Mouse (Mus musculus): Measurements from ENCODE around the gene Grm7.
A peak's percentile ranks its signal among the peaks of the same experiment; 100 is the strongest.

The Grm7 gene

GRCm38 (mm10) chr6:110645411-110646361, at the start of gene Grm7:
Gene Grm7 (plus strand): TSS chr6:110645581.
- peak; percentile 91 for DNase-seq (ENCODE audit: low read depth, low spot score)

DNA sequence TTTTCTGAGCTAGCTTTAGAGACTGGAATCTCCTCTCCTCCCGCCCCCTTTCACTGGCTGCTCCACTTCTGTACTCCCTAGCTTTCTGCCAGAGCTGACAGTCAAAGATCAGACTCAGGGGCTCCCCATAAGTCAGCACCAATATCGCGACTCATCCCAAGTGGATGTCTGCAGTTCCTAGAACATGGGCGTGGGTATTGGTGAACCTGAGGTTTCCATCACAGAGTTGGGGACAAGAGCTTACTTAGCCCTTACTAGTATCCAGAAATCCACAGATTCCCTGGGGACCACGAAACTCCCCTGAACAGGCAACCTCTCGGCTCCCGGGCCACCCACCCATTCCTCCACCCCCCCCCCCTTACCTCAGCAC, 355 bp upstream of the Grm7 start:
- DNase-seq (ENCODE audit: low read depth, low spot score), result no peak

GRCm38 (mm10) chr6:110646901-110647300, 1.5 kb downstream of the Grm7 start:
- DNase-seq (ENCODE audit: low read depth, low spot score), result peak; percentile 26

GRCm38 (mm10) chr6:110649227-110649626, 3.8 kb downstream of the Grm7 start:
- peak; percentile 15 for DNase-seq (ENCODE audit: low read depth, low spot score)

GRCm38 (mm10) chr6:110653361-110654001, 8.1 kb downstream of the Grm7 start:
- no peak for DNase-seq (ENCODE audit: low read depth, low spot score)

- DNase-seq (ENCODE audit: low read depth, low spot score), result no peak
Measured at GRCm38 (mm10) chr6:110664436-110664835, 19.1 kb downstream of the Grm7 start.

DNA sequence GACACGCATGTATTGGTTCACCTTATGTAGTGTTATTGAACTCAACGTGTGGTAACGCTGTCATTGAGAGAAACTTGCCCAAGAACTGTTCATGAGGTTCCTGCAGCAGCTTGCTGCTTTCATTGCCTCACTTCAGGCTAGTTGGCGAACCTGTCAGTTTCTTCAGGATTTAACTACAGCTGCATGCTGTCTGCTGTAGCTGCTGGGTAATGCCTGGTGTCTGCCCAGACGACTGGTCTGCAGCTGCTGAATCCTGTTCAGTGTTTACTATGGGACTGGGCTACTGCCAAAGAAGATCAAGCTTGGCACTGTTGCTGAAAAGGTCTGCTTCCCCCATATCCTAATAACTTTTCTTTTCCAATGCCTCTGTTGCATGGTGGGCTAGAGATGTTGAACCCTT, 23.1 kb downstream of the Grm7 start:
- DNase-seq (ENCODE audit: low read depth, low spot score), result no peak

GRCm38 (mm10) chr6:110690954-110691353, 45.6 kb downstream of the Grm7 start:
- peak; percentile 26 for DNase-seq (ENCODE audit: low read depth, low spot score)

DNA sequence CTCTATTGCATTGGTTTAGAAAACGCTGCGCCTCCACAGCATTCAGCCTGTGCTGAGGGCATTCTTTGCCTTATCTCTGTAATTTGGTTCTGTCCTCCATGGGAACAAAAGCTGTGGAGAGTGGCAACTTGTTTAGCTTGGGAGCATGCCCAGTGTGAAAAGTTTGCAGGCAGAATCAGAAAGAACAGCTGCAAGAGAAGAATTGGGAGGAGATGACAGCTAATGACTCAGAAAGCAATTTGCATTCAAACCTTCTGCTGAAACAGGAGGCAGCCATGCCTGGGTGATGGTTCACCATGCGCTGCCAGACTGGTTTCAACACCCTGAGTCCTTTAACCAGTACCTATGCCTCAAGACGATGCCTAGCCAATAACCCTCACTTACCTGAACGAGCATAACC, 64.4 kb downstream of the Grm7 start:
- DNase-seq (ENCODE audit: low read depth, low spot score), result peak; percentile 47

DNA sequence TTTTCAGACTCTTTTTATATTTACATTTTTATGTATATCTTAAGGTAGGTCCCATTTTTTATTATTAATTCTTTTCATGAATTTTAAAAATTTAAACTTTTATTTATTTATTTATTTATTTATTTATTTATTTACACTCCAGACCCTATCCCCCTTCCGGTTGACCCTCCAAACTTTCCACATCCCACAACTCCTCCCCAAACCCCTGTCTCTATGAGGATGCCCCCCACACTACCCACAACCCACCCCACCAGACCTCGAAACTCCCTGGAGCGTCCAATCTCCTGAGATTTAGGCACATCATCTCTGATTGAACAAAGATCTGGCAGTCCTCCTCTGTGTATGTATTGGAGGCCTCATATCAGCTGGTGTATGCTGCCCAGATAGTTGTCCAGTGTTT, 69.6 kb downstream of the Grm7 start:
- DNase-seq (ENCODE audit: low read depth, low spot score), result no peak

- no peak for DNase-seq (ENCODE audit: low read depth, low spot score)
Measured at GRCm38 (mm10) chr6:110723371-110723770, 78.0 kb downstream of the Grm7 start.

- no peak for DNase-seq (ENCODE audit: low read depth, low spot score)
Measured at GRCm38 (mm10) chr6:110733914-110734313, 88.5 kb downstream of the Grm7 start.

- no peak for DNase-seq (ENCODE audit: low read depth, low spot score)
Measured at GRCm38 (mm10) chr6:110743981-110744670, 98.7 kb downstream of the Grm7 start.

- no peak for DNase-seq (ENCODE audit: low read depth, low spot score)
Measured at GRCm38 (mm10) chr6:110755921-110756320, 110.5 kb downstream of the Grm7 start.

GRCm38 (mm10) chr6:110769588-110769987, 124.2 kb downstream of the Grm7 start:
- no peak for DNase-seq (ENCODE audit: low read depth, low spot score)

DNA sequence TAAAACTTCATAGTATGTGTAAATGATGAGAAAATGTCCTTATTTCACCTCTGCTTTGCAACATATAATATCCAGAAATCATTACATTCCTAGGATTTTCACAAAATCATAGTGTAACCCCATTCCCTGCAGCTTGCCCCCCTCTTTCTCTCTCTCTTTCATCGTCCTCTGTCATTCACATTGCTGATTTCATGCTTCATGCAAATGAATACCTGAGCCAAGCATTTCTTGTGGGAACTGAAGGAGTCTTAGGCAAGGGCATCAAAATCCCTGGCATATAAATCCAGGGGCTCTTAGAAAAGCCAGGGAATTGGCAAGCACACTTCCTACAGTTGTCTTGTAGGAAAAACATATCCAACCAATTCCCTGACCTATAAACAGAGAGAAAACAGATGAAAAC, 127.3 kb downstream of the Grm7 start:
- no peak for DNase-seq (ENCODE audit: low read depth, low spot score)

- DNase-seq (ENCODE audit: low read depth, low spot score), result no peak
Measured at GRCm38 (mm10) chr6:110776046-110776445, 130.7 kb downstream of the Grm7 start.

DNA sequence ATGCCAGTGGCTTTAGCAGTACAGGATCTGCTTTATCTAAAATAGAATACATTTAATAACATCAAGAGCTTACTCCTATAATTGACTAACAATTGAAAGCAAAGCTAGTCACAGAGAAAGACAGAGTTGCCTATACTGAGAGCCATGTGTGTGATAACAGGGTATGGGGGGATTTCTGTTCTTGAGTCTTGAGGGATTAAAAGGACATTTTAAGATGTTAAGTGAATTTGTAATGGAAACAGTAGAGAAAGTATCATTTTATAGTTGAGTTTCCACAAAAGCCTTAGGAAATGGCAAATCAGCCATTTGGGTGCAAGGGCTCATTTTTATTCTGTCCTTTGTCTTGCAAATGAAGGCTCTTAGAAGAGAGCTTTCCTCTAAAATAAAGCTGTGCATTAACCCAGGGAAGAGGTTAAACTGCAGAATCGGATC, 140.1 kb downstream of the Grm7 start:
- DNase-seq (ENCODE audit: low read depth, low spot score), result no peak

GRCm38 (mm10) chr6:110792696-110793095, 147.3 kb downstream of the Grm7 start:
- peak; percentile 38 for DNase-seq (ENCODE audit: low read depth, low spot score)

DNA sequence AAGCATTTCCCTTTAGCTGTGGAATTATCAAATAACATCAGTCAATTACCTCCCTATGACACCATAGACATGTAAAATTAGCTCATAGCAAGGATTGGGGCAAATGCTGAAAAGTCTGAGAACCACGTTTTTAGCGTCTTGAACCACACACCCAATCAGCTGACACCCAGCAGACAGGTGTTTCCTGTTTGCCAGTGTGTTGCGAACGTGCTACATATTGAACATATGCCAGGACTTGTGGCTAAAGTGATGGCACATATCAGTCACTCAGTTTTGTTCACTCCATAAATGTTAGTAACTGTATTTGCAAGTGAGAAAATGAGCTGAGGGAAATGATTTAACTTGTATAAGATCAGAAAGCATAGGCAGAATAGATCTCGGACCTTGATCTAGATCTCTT, 162.1 kb downstream of the Grm7 start:
- no peak for DNase-seq (ENCODE audit: low read depth, low spot score)

DNA sequence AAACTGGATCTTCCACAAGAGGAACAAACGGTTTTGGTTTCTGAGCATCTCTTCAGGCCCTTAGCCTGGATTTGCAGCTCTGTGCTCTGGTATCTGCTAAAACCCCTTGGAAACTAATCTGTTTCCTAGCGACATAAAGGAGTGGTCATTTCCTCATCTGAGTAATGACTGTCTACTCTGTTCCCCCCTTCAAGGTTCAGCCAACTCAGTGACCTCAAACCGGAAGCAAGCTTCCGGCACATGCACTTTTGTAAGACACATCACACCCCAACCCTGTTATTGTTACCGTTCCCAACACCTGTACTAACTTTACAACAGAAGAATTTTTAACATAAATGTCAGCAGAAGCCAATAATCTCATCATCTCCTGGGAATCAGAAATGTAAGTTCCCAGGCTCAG, 166.8 kb downstream of the Grm7 start:
- no peak for DNase-seq (ENCODE audit: low read depth, low spot score)

GRCm38 (mm10) chr6:110818236-110818635, 172.9 kb downstream of the Grm7 start:
- DNase-seq (ENCODE audit: low read depth, low spot score), result peak; percentile 55
